Mouse (Mus musculus): ENCODE measurements at regions not wholly inside any gene's neighbourhood (a gene's known extent, or its start where the extent isn't known, plus 50 kb on each side); places are given as distances from the start of the nearest gene placed in this dataset.

GRCm38 (mm10) chr9:62624562-62625044 is 53.0 kb upstream of the Itga11 start:
- Histone ChIP-seq H3K27ac (no peak overlapping the region), H3K4me1 (peaks cover 14% of the 10 kb centered on the region), H3K36me3 (replicated peaks) (no peaks in the 10 kb centered on the region), H3K27me3 (ENCODE audit: poor library complexity, severe bottlenecking) (no peaks in the 10 kb centered on the region), H3K4me3 (no peak overlapping the region), H3K9me3 (no peaks in the 10 kb centered on the region)
- no peak for DNase-seq (ENCODE audit: extremely low spot score, low spot score)
- 82% methylated on average over 8 of the region's 8 CpGs for WGBS

- Histone ChIP-seq H3K36me3 (replicated peaks) (no peaks in the 10 kb centered on the region), H3K4me3 (no peak overlapping the region), H3K27ac (0 out of 2 replicates have a peak overlapping the region, but pooled peaks have one; percentile 5), H3K4me1 (peaks cover 8% of the 10 kb centered on the region; the same call in 1 of the 2 replicates), H3K9me3 (no peaks in the 10 kb centered on the region), H3K27me3 (ENCODE audit: poor library complexity, severe bottlenecking) (no peaks in the 10 kb centered on the region)
- 68% methylated on average over 6 of the region's 6 CpGs for WGBS
- no peak for DNase-seq (ENCODE audit: extremely low spot score, low spot score)
Measured at GRCm38 (mm10) chr9:62627071-62628000, 50.3 kb upstream of the Itga11 start.
